In the genomic region with DNA sequence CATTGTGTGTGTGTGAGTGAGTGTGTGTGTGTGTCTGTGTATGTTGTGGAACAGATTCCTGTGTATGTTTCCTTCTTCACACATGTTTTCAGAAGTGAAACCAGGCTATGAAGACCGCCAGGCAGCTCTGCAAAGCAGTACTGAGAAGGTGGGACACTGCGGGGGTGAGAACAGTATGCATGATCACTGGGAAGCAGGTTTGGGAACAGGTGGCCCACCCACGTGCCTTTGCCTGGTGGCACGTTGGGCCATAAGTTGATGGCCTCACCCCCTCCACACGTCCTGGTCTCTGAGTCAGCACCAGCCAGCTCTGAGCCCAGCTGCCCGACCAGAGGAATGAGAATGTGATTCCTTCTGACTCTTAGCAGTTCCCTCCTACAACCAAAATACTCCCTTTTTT, we compare ENCODE assay signal across 10 mouse cellular contexts.
DNase-seq lines count a peak whose midpoint lies in the region; ATAC-seq lines count a peak whose summit lies in the region.
"Had no signal": no experiment of that assay in that cellular context is flagged by ENCODE, and none has a peak within 500 bp of the region (broad histone marks: within the 10 kb centered on the region; RNA-seq: fewer than 3 reads in every experiment).

No protein-coding gene starts in this region.

- peak; percentile 36 to 94 for DNase-seq in left cerebral cortex, adult 8-10 months (ENCODE audit: low spot score in 2 of 2)
- DNase-seq in left cerebral cortex, adult 11 months (ENCODE audit: low spot score), result no peak
- DNase-seq in left cerebral cortex, postnatal 25 days (ENCODE audit: low spot score in 2 of 2), result peak; percentile 62 to 94
- peak; percentile 55 for DNase-seq in thymus, postnatal 14 days
- DNase-seq in adrenal gland, postnatal 25 days, result no peak
- no peak for DNase-seq in embryo, embryonic 9.5 days (ENCODE audit: extremely low spot score)
- DNase-seq: cerebellum, postnatal 10 days; lung, postnatal 36 days had no signal

- ATAC-seq in granulocyte monocyte progenitor cell, adult 5-6 weeks (replicated peaks; ENCODE audit: poor library complexity, severe bottlenecking), result peak; percentile 27
- ATAC-seq in cerebellum, adult (ENCODE audit: insufficient number of reproducible peaks, low FRiP score, low TSS enrichment), result no peak

- intact Hi-C loops in left cerebral cortex, postnatal 25 days (cut with DNase I), result loop anchor here (2.0 kb wide), 1 partner anchor 45 kb away; no protein-coding TSS in a partner anchor

Comparison
In these comparisons a context has a peak if more than half of its experiments do, and no peak if none do; other contexts are left out.
1. DNase-seq: peak in left cerebral cortex, adult 8-10 months (2 of 2), left cerebral cortex, postnatal 25 days (2 of 2) and thymus, postnatal 14 days (single experiment); none in left cerebral cortex, adult 11 months (single experiment), adrenal gland, postnatal 25 days (single experiment) and embryo, embryonic 9.5 days (single experiment).